Mouse (Mus musculus) regulatory T cell (primary cell): ENCODE measurements at regions not wholly inside any gene's neighbourhood (a gene's known extent, or its start where the extent isn't known, plus 50 kb on each side); places are given as distances from the start of the nearest gene placed in this dataset.

Source experiments
- in situ Hi-C: fragments of 300-600 bp; cut with MboI, MseI; formaldehyde crosslinking; loops from one replicate; pipeline ENCODE4 v1.15.1; 2025; ENCODE audit warnings: high pct_unique_total_duplicates

- in situ Hi-C loops: no loop called here
Observed at GRCm38 (mm10) chr13:60299076-60299475, 121.9 kb upstream of the Gas1 start.

- in situ Hi-C loops: no loop called here
Observed at GRCm38 (mm10) chr13:60303561-60303960, 126.4 kb upstream of the Gas1 start.

- in situ Hi-C loops: no loop called here
Observed at GRCm38 (mm10) chr13:60305028-60305810, 128.1 kb upstream of the Gas1 start.

- in situ Hi-C loops: no loop called here
Observed at GRCm38 (mm10) chr13:60308062-60308801, 131.1 kb upstream of the Gas1 start.

- in situ Hi-C loops: no loop called here
Observed at GRCm38 (mm10) chr13:60309482-60309881, 132.3 kb upstream of the Gas1 start.

- in situ Hi-C loops: no loop called here
Observed at GRCm38 (mm10) chr13:60309926-60310325, 132.8 kb upstream of the Gas1 start.

GRCm38 (mm10) chr13:60312397-60313085 is 135.4 kb upstream of the Gas1 start:
- in situ Hi-C loops: no loop called here

- in situ Hi-C loops: no loop called here
Observed at GRCm38 (mm10) chr13:60318436-60319020, 141.4 kb upstream of the Gas1 start.

- in situ Hi-C loops: no loop called here
Observed at GRCm38 (mm10) chr13:60319268-60319667, 142.1 kb upstream of the Gas1 start.

- in situ Hi-C loops: no loop called here
Observed at GRCm38 (mm10) chr13:60319861-60320602, 142.9 kb upstream of the Gas1 start.

- in situ Hi-C loops: no loop called here
Observed at GRCm38 (mm10) chr13:60322579-60322978, 145.4 kb upstream of the Gas1 start.

GRCm38 (mm10) chr13:60330475-60331258 is 153.5 kb upstream of the Gas1 start:
- in situ Hi-C loops: no loop called here

- in situ Hi-C loops: no loop called here
Observed at GRCm38 (mm10) chr13:60336196-60336595, 159.0 kb upstream of the Gas1 start.

- in situ Hi-C loops: no loop called here
Observed at GRCm38 (mm10) chr13:60337383-60337782, 160.2 kb upstream of the Gas1 start.

- in situ Hi-C loops: no loop called here
Observed at GRCm38 (mm10) chr13:60338107-60338506, 160.9 kb upstream of the Gas1 start.

- in situ Hi-C loops: no loop called here
Observed at GRCm38 (mm10) chr13:60340068-60340467, 162.9 kb upstream of the Gas1 start.

GRCm38 (mm10) chr13:60347881-60348280 is 170.7 kb upstream of the Gas1 start:
- in situ Hi-C loops: no loop called here

GRCm38 (mm10) chr13:60348438-60348837 is 171.3 kb upstream of the Gas1 start:
- in situ Hi-C loops: no loop called here

- in situ Hi-C loops: no loop called here
Observed at GRCm38 (mm10) chr13:60355707-60356490, 178.7 kb upstream of the Gas1 start.
